Mouse (Mus musculus) embryonic facial prominence, embryonic 14.5 days (tissue): ENCODE data around the gene Crispld2. TPM values are rescaled to one million over a fixed set of nuclear protein-coding genes. Genes with fewer than 3 reads are reported as not detected.

Experiments
- ATAC-seq: fragments of 200-750 bp; cut with Nextera tagmentation; 2 replicates; pipeline ENCODE4 v1.8.0; 2017; ENCODE audit warnings: low read depth, moderate number of reproducible peaks, moderate TSS enrichment
- DNase-seq: peaks from one replicate; pipeline ENCODE4 v3.0.0-alpha.2; 2015; ENCODE audit warnings: low spot score
- H3K27ac ChIP-seq: fragments of 300-500 bp; sonication (generic); replicated peaks from 2 replicates; pipeline ENCODE4 v1.5.1; 2014; ENCODE audit warnings: low read depth, mild to moderate bottlenecking, low read length, moderate library complexity
- H3K27me3 ChIP-seq: fragments of 300-500 bp; sonication (generic); replicated peaks from 2 replicates; pipeline ENCODE4 v1.6.1; 2014; ENCODE audit warnings: low read length; ENCODE audit not compliant: control insufficient read depth, insufficient read depth
- H3K36me3 ChIP-seq: fragments of 300-500 bp; sonication (generic); 2 replicates; pipeline ENCODE4 v1.6.1; 2014; ENCODE audit warnings: low read length, mixed read lengths; ENCODE audit not compliant: control insufficient read depth, insufficient read depth
- H3K4me1 ChIP-seq: fragments of 300-500 bp; sonication (generic); 2 replicates; pipeline ENCODE4 v1.6.1; 2014; ENCODE audit warnings: antibody characterized with exemption, low read length; ENCODE audit not compliant: control insufficient read depth, insufficient read depth
- H3K4me2 ChIP-seq: fragments of 300-500 bp; sonication (generic); 2 replicates; pipeline ENCODE4 v1.6.1; 2014; ENCODE audit warnings: low read depth, mild to moderate bottlenecking, low read length, moderate library complexity, mixed read lengths
- H3K4me3 ChIP-seq: fragments of 300-500 bp; sonication (generic); 2 replicates; pipeline ENCODE4 v1.5.1; 2014; ENCODE audit warnings: low read depth, mild to moderate bottlenecking, low read length
- H3K9ac ChIP-seq: fragments of 300-500 bp; sonication (generic); 2 replicates; pipeline ENCODE4 v1.6.1; 2014; ENCODE audit warnings: low read depth, mild to moderate bottlenecking, low read length, moderate library complexity, mixed read lengths
- H3K9me3 ChIP-seq: fragments of 300-500 bp; sonication (generic); 2 replicates; pipeline ENCODE4 v1.6.1; 2016; ENCODE audit warnings: low read length; ENCODE audit not compliant: control insufficient read depth
- WGBS: fragments of 180-500 bp; shearing (Covaris S2); extraction: QIAGEN DNeasy Blood & Tissue Kit; methylation state at CpG from one replicate; pipeline ENCODE4 v1.1.7; 2014; 5-methylcytosine and 5-hydroxymethylcytosine counted together
- polyA plus RNA-seq: library from polyadenylated mRNA; unstranded; fragments of >200 nt; fragmentation: Nextera tagmentation; extraction: Ambion mirVana; gene quantifications from 2 replicates; pipeline ENCODE4 v1.2.1, GENCODE M21; 2014

The Crispld2 gene
- 4.9 and 5.6 TPM in 2 replicates for polyA plus RNA-seq

GRCm38 (mm10) chr8:119992249-119992648 is at the start of gene Crispld2:
Gene Crispld2 (plus strand): TSS chr8:119992438.
- ATAC-seq (peak; percentile 94), DNase-seq (peak; percentile 96)
- Histone ChIP-seq H3K27me3 (peaks cover 12% of the 10 kb centered on the region; the same call in 1 of the 2 replicates), H3K4me3 (peak within 1 kb of the TSS; percentile 31), H3K4me1 (peaks cover 16% of the 10 kb centered on the region), H3K27ac (no peak within 1 kb of the TSS), H3K4me2 (peak within 1 kb of the TSS; percentile 57), H3K9ac (peak within 1 kb of the TSS; percentile 32; the same call in 1 of the 2 replicates), H3K9me3 (no peaks in the 10 kb centered on the region), H3K36me3 (no peaks in the 10 kb centered on the region)
- 0% methylated on average over 24 of the region's 25 CpGs for WGBS

GRCm38 (mm10) chr8:119943616-119944015 is 48.6 kb upstream of the Crispld2 start:
- H3K27me3 ChIP-seq = no peaks in the 10 kb centered on the region
- H3K4me2 ChIP-seq = no peak overlapping the region
- H3K36me3 ChIP-seq = peaks cover 76% of the 10 kb centered on the region
- no peaks in the 10 kb centered on the region for H3K4me1 ChIP-seq
- DNase-seq = no peak
- 91% methylated on average over 10 of the region's 10 CpGs for WGBS
- no peak overlapping the region for H3K27ac ChIP-seq
- H3K9ac ChIP-seq = no peak overlapping the region
- H3K4me3 ChIP-seq = no peak overlapping the region
- no peak for ATAC-seq
- no peaks in the 10 kb centered on the region for H3K9me3 ChIP-seq

DNA sequence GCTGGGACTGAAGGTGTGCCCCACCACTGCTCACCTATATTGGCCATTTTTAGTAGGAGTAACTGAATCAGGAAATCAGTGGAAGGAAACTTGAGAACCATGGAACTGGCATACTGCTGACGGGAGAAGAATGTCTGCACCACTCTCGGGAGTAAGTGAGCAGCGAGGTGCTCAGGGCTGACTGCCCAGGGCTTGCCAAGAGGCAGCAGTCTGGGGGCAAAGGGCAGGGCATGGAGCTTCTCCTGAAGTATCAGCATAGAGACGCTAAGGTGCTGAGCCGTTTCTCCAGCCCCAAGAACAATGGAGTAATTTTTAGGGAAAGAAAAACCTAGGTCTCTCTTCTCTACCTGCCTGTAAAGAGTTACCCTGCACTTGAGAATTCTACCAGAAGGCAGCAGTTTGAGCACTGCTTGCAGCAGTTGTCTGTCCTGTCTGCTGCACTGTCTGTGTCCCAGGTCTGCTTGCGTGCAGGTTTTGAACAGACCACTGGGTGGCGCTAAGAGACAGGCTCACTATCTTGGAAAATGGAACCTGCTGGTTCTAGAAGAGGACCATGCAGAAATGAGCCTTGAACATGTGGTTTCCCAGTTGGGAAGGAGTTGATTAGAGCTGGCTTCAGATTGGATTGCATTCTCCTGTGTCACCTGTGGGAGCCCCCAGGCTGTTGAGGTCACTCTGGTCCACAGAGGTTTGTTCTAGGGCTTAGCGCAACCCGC is 48.0 kb upstream of the Crispld2 start:
- Histone ChIP-seq H3K9ac (no peak overlapping the region), H3K36me3 (peaks cover 83% of the 10 kb centered on the region), H3K4me2 (no peak overlapping the region), H3K4me3 (no peak overlapping the region), H3K27me3 (no peaks in the 10 kb centered on the region), H3K4me1 (no peaks in the 10 kb centered on the region), H3K27ac (no peak overlapping the region), H3K9me3 (no peaks in the 10 kb centered on the region)
- WGBS = 65% methylated on average over 9 of the region's 9 CpGs
- ATAC-seq (peak; percentile 81), DNase-seq (peak; percentile 64)

GRCm38 (mm10) chr8:119946326-119946865 is 45.8 kb upstream of the Crispld2 start:
- ATAC-seq (no peak), DNase-seq (no peak)
- Histone ChIP-seq H3K27me3 (no peaks in the 10 kb centered on the region), H3K9ac (no peak overlapping the region), H3K36me3 (peaks cover 90% of the 10 kb centered on the region), H3K4me1 (no peaks in the 10 kb centered on the region), H3K4me2 (no peak overlapping the region), H3K27ac (no peak overlapping the region), H3K9me3 (no peaks in the 10 kb centered on the region), H3K4me3 (no peak overlapping the region)
- 76% methylated on average over 8 of the region's 8 CpGs for whole genome bisulfite sequencing

GRCm38 (mm10) chr8:119947653-119948052 is 44.6 kb upstream of the Crispld2 start:
- WGBS = 84% methylated on average over 19 of the region's 19 CpGs
- Histone ChIP-seq H3K27me3 (no peaks in the 10 kb centered on the region), H3K9ac (no peak overlapping the region), H3K4me1 (no peaks in the 10 kb centered on the region), H3K4me3 (no peak overlapping the region), H3K27ac (no peak overlapping the region), H3K36me3 (peaks cover 90% of the 10 kb centered on the region), H3K4me2 (no peak overlapping the region), H3K9me3 (no peaks in the 10 kb centered on the region)
- DNase-seq (no peak), ATAC-seq (no peak)

DNA sequence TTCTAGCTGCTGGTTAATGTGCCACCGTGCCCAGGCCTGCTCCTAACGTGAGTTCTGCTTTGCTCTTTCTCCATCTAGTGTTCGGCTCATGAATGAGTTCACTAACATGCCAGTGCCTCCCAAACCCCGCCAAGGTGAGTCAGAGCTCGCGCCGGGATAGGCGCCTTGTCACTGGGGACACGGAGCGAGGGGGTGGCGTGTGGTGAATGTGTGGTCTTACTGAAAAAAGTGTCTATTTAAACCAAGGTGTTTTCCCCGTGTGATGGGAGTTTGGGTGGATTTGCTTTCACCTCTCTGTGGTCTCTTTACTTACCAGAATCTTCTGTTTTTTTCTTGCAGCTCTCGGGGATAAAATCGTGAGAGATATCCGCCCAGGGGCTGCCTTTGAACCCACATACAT is 43.9 kb upstream of the Crispld2 start:
- Histone ChIP-seq H3K27me3 (no peaks in the 10 kb centered on the region), H3K4me1 (no peaks in the 10 kb centered on the region), H3K27ac (no peak overlapping the region), H3K9ac (no peak overlapping the region), H3K9me3 (no peaks in the 10 kb centered on the region), H3K4me2 (no peak overlapping the region), H3K36me3 (peaks cover 90% of the 10 kb centered on the region), H3K4me3 (no peak overlapping the region)
- 81% methylated on average over 15 of the region's 15 CpGs for WGBS
- DNase-seq = no peak
- no peak for ATAC-seq

GRCm38 (mm10) chr8:119952282-119952681 is 40.0 kb upstream of the Crispld2 start:
- Histone ChIP-seq H3K36me3 (peaks cover 99% of the 10 kb centered on the region), H3K27me3 (no peaks in the 10 kb centered on the region), H3K4me3 (no peak overlapping the region), H3K4me2 (no peak overlapping the region), H3K27ac (no peak overlapping the region), H3K9ac (no peak overlapping the region), H3K9me3 (no peaks in the 10 kb centered on the region), H3K4me1 (no peaks in the 10 kb centered on the region)
- 82% methylated on average over 7 of the region's 7 CpGs for WGBS
- ATAC-seq (no peak), DNase-seq (no peak)

GRCm38 (mm10) chr8:119952747-119953146 is 39.5 kb upstream of the Crispld2 start:
- DNase-seq (no peak), ATAC-seq (no peak)
- H3K27ac ChIP-seq = no peak overlapping the region
- H3K9me3 ChIP-seq = no peaks in the 10 kb centered on the region
- H3K4me1 ChIP-seq = no peaks in the 10 kb centered on the region
- no peak overlapping the region for H3K4me3 ChIP-seq
- no peaks in the 10 kb centered on the region for H3K27me3 ChIP-seq
- 81% methylated on average over 5 of the region's 5 CpGs for WGBS
- peaks cover 99% of the 10 kb centered on the region for H3K36me3 ChIP-seq
- H3K9ac ChIP-seq = no peak overlapping the region
- H3K4me2 ChIP-seq = no peak overlapping the region

GRCm38 (mm10) chr8:119955333-119955732 is 36.9 kb upstream of the Crispld2 start:
- no peaks in the 10 kb centered on the region for H3K4me1 ChIP-seq
- ATAC-seq = no peak

More at GRCm38 (mm10) chr8:119955333-119955732, 36.9 kb upstream of the Crispld2 start:
- H3K9me3 ChIP-seq = no peaks in the 10 kb centered on the region
- H3K9ac ChIP-seq = no peak overlapping the region
- H3K4me3 ChIP-seq = no peak overlapping the region
- no peak for DNase-seq
- H3K27ac ChIP-seq = no peak overlapping the region
- peaks cover 79% of the 10 kb centered on the region for H3K36me3 ChIP-seq
- no peaks in the 10 kb centered on the region for H3K27me3 ChIP-seq
- 94% methylated on average over 8 of the region's 8 CpGs for whole genome bisulfite sequencing
- no peak overlapping the region for H3K4me2 ChIP-seq
